Mouse (Mus musculus) kidney, embryonic 14.5 days (tissue): ENCODE data around the gene 2200002J24Rik. TPM values are rescaled to one million over a fixed set of nuclear protein-coding genes. Genes with fewer than 3 reads are reported as not detected.

Experiments used
- ATAC-seq: fragments of 200-750 bp; cut with Nextera tagmentation; 2 replicates; pipeline ENCODE4 v1.8.0; 2017; ENCODE audit warnings: moderate number of reproducible peaks, mild to moderate bottlenecking, moderate TSS enrichment, moderate library complexity; ENCODE audit not compliant: low FRiP score, low TSS enrichment
- H3K27ac ChIP-seq: fragments of 300-500 bp; sonication (generic); 2 replicates; pipeline ENCODE4 v1.5.1; 2014; ENCODE audit warnings: low read depth, mild to moderate bottlenecking, low read length, moderate library complexity, mixed read lengths
- H3K27me3 ChIP-seq: fragments of 300-500 bp; sonication (generic); 2 replicates; pipeline ENCODE4 v1.6.1; 2014; ENCODE audit warnings: mild to moderate bottlenecking, low read length; ENCODE audit not compliant: control insufficient read depth, insufficient read depth
- H3K36me3 ChIP-seq: fragments of 300-500 bp; sonication (generic); 2 replicates; pipeline ENCODE4 v1.6.1; 2014; ENCODE audit warnings: low read length, mixed read lengths; ENCODE audit not compliant: control insufficient read depth, insufficient read depth
- H3K4me1 ChIP-seq: fragments of 300-500 bp; sonication (generic); 2 replicates; pipeline ENCODE4 v1.6.1; 2014; ENCODE audit warnings: low read length, mixed read lengths; ENCODE audit not compliant: control insufficient read depth, insufficient read depth
- H3K4me2 ChIP-seq: fragments of 300-500 bp; sonication (generic); replicated peaks from 2 replicates; pipeline ENCODE4 v1.6.1; 2014; ENCODE audit warnings: low read depth, mild to moderate bottlenecking, low read length
- H3K4me3 ChIP-seq: fragments of 300-500 bp; sonication (generic); 2 replicates; pipeline ENCODE4 v1.5.1; 2014; ENCODE audit warnings: mild to moderate bottlenecking, low read length
- H3K9ac ChIP-seq: fragments of 300-500 bp; sonication (generic); 2 replicates; pipeline ENCODE4 v1.6.1; 2014; ENCODE audit warnings: low read depth, mild to moderate bottlenecking, low read length, moderate library complexity
- H3K9me3 ChIP-seq: fragments of 300-500 bp; sonication (generic); 2 replicates; pipeline ENCODE4 v1.6.1; 2016; ENCODE audit warnings: low read length; ENCODE audit not compliant: control insufficient read depth
- WGBS: fragments of 180-500 bp; shearing (Covaris S2); extraction: QIAGEN DNeasy Blood & Tissue Kit; methylation state at CpG from one replicate; pipeline ENCODE4 v1.1.7; 2014; 5-methylcytosine and 5-hydroxymethylcytosine counted together
- polyA plus RNA-seq: library from polyadenylated mRNA; unstranded; fragments of >200 nt; fragmentation: Nextera tagmentation; extraction: Ambion mirVana; gene quantifications from 2 replicates; pipeline ENCODE4 v1.2.1, GENCODE M21; 2014

2200002J24Rik gene
- polyA plus RNA-seq, 1 experiment from 2014 or later: not detected

DNA sequence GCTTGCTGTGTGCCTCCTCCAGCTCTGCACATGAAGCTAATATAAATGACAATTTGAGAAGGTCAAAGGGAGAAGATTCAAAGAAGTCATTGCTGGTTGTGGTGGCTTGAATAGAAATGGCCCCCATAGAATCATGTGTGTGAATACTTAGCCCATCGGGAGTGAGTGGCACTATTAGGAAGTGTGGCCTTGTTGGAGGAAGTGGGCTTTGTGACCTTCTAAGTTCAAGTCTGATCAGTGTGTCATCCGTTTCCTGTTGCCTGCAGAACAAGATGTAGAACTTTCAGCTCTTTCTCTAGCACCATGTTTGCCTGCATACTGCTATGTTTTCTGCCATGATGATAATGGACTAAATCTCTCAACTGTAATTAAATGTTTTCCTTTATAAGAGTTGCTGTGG, 15.3 kb upstream of the 2200002J24Rik start:
- H3K36me3 ChIP-seq: no peaks in the 10 kb centered on the region
- H3K4me2 ChIP-seq: no peak overlapping the region
- 0 out of 2 replicates have a peak, but pooled peaks cover 7% of the 10 kb centered on the region for H3K27me3 ChIP-seq
- WGBS: 76% methylated on average over 2 of the region's 2 CpGs
- ATAC-seq: no peak
- no peaks in the 10 kb centered on the region for H3K9me3 ChIP-seq
- no peak overlapping the region for H3K9ac ChIP-seq
- no peak overlapping the region for H3K4me3 ChIP-seq
- no peaks in the 10 kb centered on the region for H3K4me1 ChIP-seq
- H3K27ac ChIP-seq: no peak overlapping the region

DNA sequence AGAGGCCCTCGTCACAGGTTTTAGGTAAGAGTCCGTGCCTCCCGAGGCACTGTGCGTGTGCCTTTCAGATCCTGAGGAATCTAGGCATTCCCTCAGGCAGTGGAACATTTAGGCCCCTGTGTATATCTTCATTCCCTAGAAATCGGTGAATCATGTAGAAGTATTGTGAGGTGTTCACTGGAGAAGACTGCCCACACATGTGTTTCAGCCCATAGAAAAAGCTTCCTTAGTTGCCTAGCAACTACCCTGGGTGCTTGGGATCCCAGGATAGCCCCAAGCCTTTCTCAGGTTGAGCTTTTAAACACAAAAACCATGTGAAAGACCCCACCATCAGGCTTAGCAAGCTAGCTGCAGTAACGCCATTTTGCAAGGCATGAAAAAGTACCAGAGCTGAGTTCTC, 10.4 kb upstream of the 2200002J24Rik start:
- no peak for ATAC-seq
- Histone ChIP-seq H3K27me3 (0 out of 2 replicates have a peak, but pooled peaks cover 7% of the 10 kb centered on the region), H3K4me2 (no peak overlapping the region), H3K27ac (no peak overlapping the region), H3K9me3 (no peaks in the 10 kb centered on the region), H3K4me1 (no peaks in the 10 kb centered on the region), H3K4me3 (no peak overlapping the region), H3K36me3 (no peaks in the 10 kb centered on the region), H3K9ac (no peak overlapping the region)
- WGBS: 66% methylated on average over 6 of the region's 6 CpGs

DNA sequence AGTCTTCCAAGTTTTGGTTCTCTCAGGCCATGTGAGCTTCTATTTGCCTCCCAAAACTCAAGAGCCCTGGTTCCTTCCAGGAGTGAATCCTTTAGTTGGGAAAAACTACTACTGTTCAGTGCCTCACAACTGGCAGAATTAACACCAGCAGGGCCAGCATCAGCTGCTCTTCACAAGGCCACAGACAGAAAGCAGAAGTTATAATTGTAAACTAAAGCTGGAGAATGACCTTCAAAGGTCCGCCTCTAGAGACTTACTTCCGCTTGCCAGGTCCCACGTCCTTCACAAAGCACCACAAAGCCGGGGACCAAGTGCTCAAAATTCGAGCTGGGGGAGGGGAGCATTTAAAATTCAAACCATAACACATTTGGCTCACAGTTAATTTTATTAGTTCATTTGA, 625 bp upstream of the 2200002J24Rik start:
- ATAC-seq: no peak
- no peaks in the 10 kb centered on the region for H3K4me1 ChIP-seq
- WGBS: 72% methylated on average over 5 of the region's 5 CpGs
- no peaks in the 10 kb centered on the region for H3K27me3 ChIP-seq
- H3K4me2 ChIP-seq: no peak overlapping the region
- no peaks in the 10 kb centered on the region for H3K36me3 ChIP-seq
- no peaks in the 10 kb centered on the region for H3K9me3 ChIP-seq
- H3K4me3 ChIP-seq: no peak overlapping the region
- H3K9ac ChIP-seq: no peak overlapping the region
- no peak overlapping the region for H3K27ac ChIP-seq

DNA sequence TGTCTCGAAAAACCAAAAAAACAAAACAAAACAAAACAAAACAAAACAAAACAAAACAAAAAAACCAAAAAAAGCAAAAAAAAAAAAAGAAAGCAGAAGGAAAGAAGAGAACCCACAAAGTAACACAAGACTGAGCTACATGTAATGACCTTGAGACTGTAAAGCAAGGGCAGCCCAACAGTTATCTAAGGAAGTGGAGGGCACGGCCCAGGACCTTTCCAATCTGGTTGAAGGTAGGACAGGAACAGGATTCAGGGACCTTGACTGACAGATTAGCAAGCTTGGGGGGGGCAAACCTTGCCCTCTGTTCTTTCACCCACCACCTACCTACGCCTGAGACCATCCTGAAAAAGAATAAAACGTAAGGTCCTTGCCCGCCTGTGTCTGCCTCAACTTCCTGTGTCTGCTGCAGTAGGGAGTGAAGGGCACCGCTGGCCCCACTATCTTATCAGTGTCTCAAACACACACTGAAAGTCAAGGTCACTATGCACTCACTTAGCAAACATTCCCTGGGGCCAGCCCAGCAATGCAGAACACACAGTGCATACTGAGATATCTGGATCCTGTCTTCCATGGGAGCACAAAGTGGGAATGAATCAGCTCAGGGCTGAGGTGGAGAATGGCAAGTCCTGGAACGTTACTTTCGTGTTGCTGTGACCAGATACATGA, 7.6 kb downstream of the 2200002J24Rik start:
- Histone ChIP-seq H3K9ac (no peak overlapping the region), H3K4me3 (no peak overlapping the region), H3K4me2 (no peak overlapping the region), H3K9me3 (no peaks in the 10 kb centered on the region), H3K27ac (no peak overlapping the region), H3K36me3 (no peaks in the 10 kb centered on the region), H3K4me1 (no peaks in the 10 kb centered on the region), H3K27me3 (no peaks in the 10 kb centered on the region)
- 78% methylated on average over 8 of the region's 8 CpGs for WGBS
- ATAC-seq: no peak

- no peak for ATAC-seq
- Histone ChIP-seq H3K4me3 (no peak overlapping the region), H3K27me3 (no peaks in the 10 kb centered on the region), H3K4me1 (no peaks in the 10 kb centered on the region), H3K27ac (no peak overlapping the region), H3K9me3 (no peaks in the 10 kb centered on the region), H3K9ac (no peak overlapping the region), H3K4me2 (no peak overlapping the region), H3K36me3 (no peaks in the 10 kb centered on the region)
- WGBS: 89% methylated on average over 1 of the region's 1 CpGs
These were observed 8.7 kb downstream of the 2200002J24Rik start for GRCm38 (mm10) chr7:30707441-30707840.

DNA sequence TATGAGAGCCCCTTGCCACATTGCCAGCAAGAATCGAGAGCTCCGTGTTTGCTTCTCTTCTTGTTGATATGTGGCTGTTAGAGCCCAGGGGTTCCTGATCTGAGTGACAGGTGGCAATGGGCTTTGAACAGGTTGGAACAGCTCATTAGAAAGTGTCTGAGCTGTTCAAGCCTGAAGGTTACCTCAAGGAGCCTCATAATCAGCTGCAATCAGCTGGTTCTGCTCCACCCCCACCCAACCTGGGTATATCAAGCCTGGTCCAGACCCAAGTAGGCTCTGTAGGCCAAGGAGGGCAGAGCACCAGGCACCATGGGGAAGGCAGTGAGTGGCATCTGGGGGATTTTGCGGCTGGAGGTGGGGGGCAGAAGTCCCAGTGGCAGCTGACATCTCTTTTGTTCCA, 13.2 kb downstream of the 2200002J24Rik start, which contains the start of gene Atp4a:
Gene Atp4a (plus strand): TSS at position 268 of the 400 bp plus-strand sequence.
- no peak within 1 kb of the TSS for H3K27ac ChIP-seq
- no peak within 1 kb of the TSS for H3K9ac ChIP-seq
- no peaks in the 10 kb centered on the region for H3K36me3 ChIP-seq
- H3K4me3 ChIP-seq: no peak within 1 kb of the TSS
- no peaks in the 10 kb centered on the region for H3K4me1 ChIP-seq
- WGBS: 75% methylated on average over 3 of the region's 3 CpGs
- H3K27me3 ChIP-seq: peaks cover 15% of the 10 kb centered on the region; the same call in 1 of the 2 replicates
- no peaks in the 10 kb centered on the region for H3K9me3 ChIP-seq
- no peak within 1 kb of the TSS for H3K4me2 ChIP-seq
- no peak for ATAC-seq

DNA sequence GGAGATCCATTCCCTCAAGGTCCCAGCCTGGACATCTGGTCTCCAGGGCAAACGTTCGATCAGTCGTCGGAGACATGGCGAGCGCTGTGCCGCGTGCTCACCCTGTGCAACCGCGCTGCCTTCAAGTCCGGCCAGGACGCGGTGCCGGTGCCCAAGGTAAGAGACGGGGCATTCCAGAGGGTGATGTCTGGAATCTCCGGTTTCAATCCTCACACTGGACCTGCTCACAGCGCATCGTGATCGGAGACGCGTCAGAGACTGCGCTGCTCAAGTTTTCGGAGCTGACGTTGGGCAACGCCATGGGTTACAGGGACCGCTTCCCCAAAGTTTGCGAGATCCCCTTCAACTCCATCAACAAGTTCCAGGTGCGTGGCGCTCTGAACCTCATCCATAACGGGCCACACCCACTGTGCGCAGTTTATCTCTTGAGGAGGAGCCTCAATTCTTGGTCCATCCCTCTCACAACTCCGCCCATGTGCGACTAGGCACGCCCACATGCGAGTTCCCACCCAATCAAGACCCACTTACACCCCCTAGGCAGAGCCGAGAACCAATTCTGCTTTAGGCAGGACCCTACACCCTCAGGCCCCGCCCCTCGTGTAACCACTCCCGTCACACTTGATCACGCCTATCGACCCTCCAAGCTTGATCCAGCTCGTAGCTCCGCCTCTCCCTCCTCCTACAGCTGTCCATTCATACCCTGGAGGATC, 18.4 kb downstream of the 2200002J24Rik start:
- Histone ChIP-seq H3K4me1 (0 out of 2 replicates have a peak, but pooled peaks cover 7% of the 10 kb centered on the region), H3K4me3 (peak overlapping the region; percentile 27), H3K27ac (no peak overlapping the region), H3K27me3 (peaks cover 20% of the 10 kb centered on the region; the same call in 1 of the 2 replicates), H3K9ac (peak overlapping the region; percentile 24; the same call in 1 of the 2 replicates), H3K9me3 (no peaks in the 10 kb centered on the region), H3K4me2 (peak overlapping the region; percentile 58), H3K36me3 (no peaks in the 10 kb centered on the region)
- ATAC-seq: peak; percentile 96
- WGBS: 2% methylated on average over 42 of the region's 43 CpGs

- peak overlapping the region; percentile 58 for H3K4me2 ChIP-seq
- H3K9me3 ChIP-seq: no peaks in the 10 kb centered on the region
- no peaks in the 10 kb centered on the region for H3K36me3 ChIP-seq
- peak overlapping the region; percentile 27 for H3K4me3 ChIP-seq
- no peak for ATAC-seq
- 12% methylated on average over 14 of the region's 14 CpGs for WGBS
- no peak overlapping the region for H3K27ac ChIP-seq
- peaks cover 20% of the 10 kb centered on the region; the same call in 1 of the 2 replicates for H3K27me3 ChIP-seq
- 0 out of 2 replicates have a peak, but pooled peaks cover 7% of the 10 kb centered on the region for H3K4me1 ChIP-seq
- no peak overlapping the region for H3K9ac ChIP-seq
These were observed 19.0 kb downstream of the 2200002J24Rik start for GRCm38 (mm10) chr7:30717716-30718046.

DNA sequence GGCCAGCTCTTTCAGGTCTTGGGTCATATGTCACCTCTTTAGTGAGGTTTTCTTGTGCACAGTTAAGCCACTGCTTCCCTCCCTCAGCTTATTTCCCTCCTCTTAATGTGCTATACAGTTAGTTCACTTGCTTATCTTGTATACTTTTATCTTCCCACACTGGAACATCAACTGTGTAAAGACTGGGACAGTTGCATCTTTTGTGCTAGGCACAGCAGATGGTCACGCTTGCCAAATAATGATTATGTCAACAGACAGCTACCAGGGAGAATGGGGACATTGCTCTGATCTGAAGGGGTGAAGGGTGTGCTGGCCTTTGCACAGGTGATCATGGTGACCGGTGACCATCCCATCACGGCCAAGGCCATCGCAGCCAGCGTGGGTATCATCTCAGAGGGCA, 20.9 kb downstream of the 2200002J24Rik start:
- Histone ChIP-seq H3K36me3 (no peaks in the 10 kb centered on the region), H3K27ac (no peak overlapping the region), H3K27me3 (peaks cover 20% of the 10 kb centered on the region; the same call in 1 of the 2 replicates), H3K9me3 (no peaks in the 10 kb centered on the region), H3K4me2 (no peak overlapping the region), H3K4me3 (no peak overlapping the region), H3K9ac (no peak overlapping the region), H3K4me1 (0 out of 2 replicates have a peak, but pooled peaks cover 7% of the 10 kb centered on the region)
- ATAC-seq: no peak
- 94% methylated on average over 5 of the region's 5 CpGs for WGBS
